Mouse (Mus musculus): Measurements from ENCODE around the gene Sh3gl2. TPM values are rescaled to one million over a fixed set of nuclear protein-coding genes. Genes with fewer than 3 reads are reported as not detected.

The Sh3gl2 gene
- polyA plus RNA-seq, 1 experiment = not detected

DNA sequence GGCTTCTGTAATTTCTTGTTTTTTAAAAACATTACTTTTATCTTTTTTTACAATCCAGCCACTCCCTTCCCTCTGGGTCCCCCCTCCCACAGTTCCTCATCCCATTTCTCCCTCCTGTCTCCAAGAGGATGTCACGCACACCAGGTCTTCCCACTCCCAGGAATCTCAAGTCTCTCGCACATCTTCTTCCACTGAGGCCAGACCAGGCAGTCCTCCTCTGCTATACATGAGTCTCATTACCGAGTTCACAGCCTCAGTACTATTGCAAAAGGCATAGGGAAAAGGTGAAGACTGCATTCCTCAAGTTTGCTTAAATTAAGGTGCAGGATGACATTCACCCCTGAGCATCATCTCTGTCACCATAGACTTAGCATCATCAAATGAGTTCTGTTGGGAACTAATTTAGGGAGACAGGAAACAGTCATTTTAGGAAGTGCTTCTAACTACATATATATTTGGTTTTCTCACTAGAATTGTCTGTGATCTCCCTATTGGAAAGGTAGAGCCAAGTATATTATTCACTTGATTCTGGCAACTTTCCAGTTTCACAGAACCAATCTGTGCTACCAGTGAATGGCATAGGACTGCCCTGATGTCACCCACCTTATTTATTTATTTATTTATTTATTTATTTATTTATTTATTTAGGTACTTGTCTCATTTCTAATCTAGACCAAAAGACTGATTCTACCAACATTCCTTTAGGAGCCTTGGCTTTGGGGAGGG, 1.9 kb downstream of the Sh3gl2 start:
- H3K27me3 ChIP-seq (ENCODE audit: control insufficient read depth, insufficient read depth, insufficient read length) = peaks cover 12% of the 10 kb centered on the region
- no peak overlapping the region for H3ac ChIP-seq (ENCODE audit: control insufficient read depth, insufficient read length, low read depth)
- no peaks in the 10 kb centered on the region for H3K79me2 ChIP-seq (ENCODE audit: control insufficient read depth, insufficient read depth)
- no peak overlapping the region for H3K4me3 ChIP-seq (ENCODE audit: insufficient read depth, poor library complexity, severe bottlenecking)
- H3K36me3 ChIP-seq (ENCODE audit: control insufficient read depth, insufficient read depth) = no peaks in the 10 kb centered on the region
- H3K79me3 ChIP-seq (ENCODE audit: low read depth) = no peaks in the 10 kb centered on the region
- no peak for TF ChIP-seq FOSL1 (IDR thresholded peaks at IDR 0.05; ENCODE audit: insufficient read depth, low read length, poor library complexity, severe bottlenecking)
- no peak for TF ChIP-seq MYOG (IDR thresholded peaks at IDR 0.05; ENCODE audit: control insufficient read depth, extremely low read depth, insufficient read length)
- no peak for TF ChIP-seq USF1 (IDR thresholded peaks at IDR 0.05; ENCODE audit: low read depth)
- TF ChIP-seq CTCF (IDR thresholded peaks at IDR 0.05; ENCODE audit: control insufficient read depth, insufficient read depth, insufficient read length) = no peak
- TF ChIP-seq MYOD1 (IDR thresholded peaks at IDR 0.05; ENCODE audit: control insufficient read depth, insufficient read length, low read depth) = no peak
- no peak for TF ChIP-seq CEBPB (IDR thresholded peaks at IDR 0.05; ENCODE audit: low read depth)
- no peak for TF ChIP-seq MAX (IDR thresholded peaks at IDR 0.05)

DNA sequence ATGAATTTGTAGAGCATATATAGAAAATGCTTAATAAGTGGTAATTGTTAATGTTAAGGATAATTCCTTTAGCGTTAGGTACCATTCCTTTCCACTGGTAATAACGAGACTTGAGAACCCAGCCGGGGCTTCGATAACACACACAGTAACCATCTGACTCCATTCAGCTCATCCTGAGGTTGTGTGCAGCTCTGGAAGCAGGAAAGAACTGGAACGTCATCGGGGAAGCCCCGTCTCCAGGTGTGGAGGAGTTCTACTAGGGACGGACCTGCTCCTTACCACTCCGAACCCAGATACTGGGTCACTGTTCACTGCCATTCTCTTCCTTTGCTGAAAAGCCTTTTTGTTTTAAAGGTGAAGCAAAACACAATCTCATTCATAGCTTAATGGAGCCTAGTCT, 2.6 kb downstream of the Sh3gl2 start:
- Histone ChIP-seq H3K79me2 (ENCODE audit: control insufficient read depth, insufficient read depth) (no peaks in the 10 kb centered on the region), H3K4me3 (ENCODE audit: insufficient read depth, poor library complexity, severe bottlenecking) (no peak overlapping the region), H3K27me3 (ENCODE audit: control insufficient read depth, insufficient read depth, insufficient read length) (peaks cover 12% of the 10 kb centered on the region), H3K79me3 (ENCODE audit: low read depth) (no peaks in the 10 kb centered on the region), H3ac (ENCODE audit: control insufficient read depth, insufficient read length, low read depth) (no peak overlapping the region), H3K36me3 (ENCODE audit: control insufficient read depth, insufficient read depth) (no peaks in the 10 kb centered on the region)
- no peak for TF ChIP-seq MYOG (IDR thresholded peaks at IDR 0.05; ENCODE audit: control insufficient read depth, extremely low read depth, insufficient read length)
- TF ChIP-seq MAX (IDR thresholded peaks at IDR 0.05) = no peak
- TF ChIP-seq CEBPB (IDR thresholded peaks at IDR 0.05; ENCODE audit: low read depth) = no peak
- no peak for TF ChIP-seq USF1 (IDR thresholded peaks at IDR 0.05; ENCODE audit: low read depth)
- TF ChIP-seq MYOD1 (IDR thresholded peaks at IDR 0.05; ENCODE audit: control insufficient read depth, insufficient read length, low read depth) = no peak
- no peak for TF ChIP-seq CTCF (IDR thresholded peaks at IDR 0.05; ENCODE audit: control insufficient read depth, insufficient read depth, insufficient read length)
- no peak for TF ChIP-seq FOSL1 (IDR thresholded peaks at IDR 0.05; ENCODE audit: insufficient read depth, low read length, poor library complexity, severe bottlenecking)

DNA sequence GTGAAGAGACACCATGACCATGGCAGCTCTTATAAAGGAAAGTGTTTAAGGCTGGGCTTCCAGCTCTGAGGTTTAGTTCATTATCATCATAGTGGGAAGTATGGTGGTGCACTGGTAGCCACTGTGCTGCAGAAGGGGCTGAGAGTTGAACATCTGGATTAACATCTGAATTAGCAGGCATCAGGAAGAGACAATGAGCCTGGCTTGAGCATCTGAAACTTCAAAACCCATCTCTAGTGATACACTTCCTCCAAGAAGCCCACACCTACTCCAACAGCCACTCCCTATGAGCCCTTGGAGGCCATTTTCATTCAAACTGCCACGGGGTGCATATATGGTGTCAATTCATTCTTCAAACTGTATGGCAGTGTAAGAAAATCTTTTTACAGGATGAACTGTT, 3.6 kb downstream of the Sh3gl2 start:
- Histone ChIP-seq H3ac (ENCODE audit: control insufficient read depth, insufficient read length, low read depth) (no peak overlapping the region), H3K27me3 (ENCODE audit: control insufficient read depth, insufficient read depth, insufficient read length) (peaks cover 12% of the 10 kb centered on the region), H3K79me2 (ENCODE audit: control insufficient read depth, insufficient read depth) (no peaks in the 10 kb centered on the region), H3K36me3 (ENCODE audit: control insufficient read depth, insufficient read depth) (no peaks in the 10 kb centered on the region), H3K4me3 (ENCODE audit: insufficient read depth, poor library complexity, severe bottlenecking) (no peak overlapping the region), H3K79me3 (ENCODE audit: low read depth) (no peaks in the 10 kb centered on the region)
- TF ChIP-seq CEBPB (IDR thresholded peaks at IDR 0.05; ENCODE audit: low read depth) = no peak
- TF ChIP-seq MYOD1 (IDR thresholded peaks at IDR 0.05; ENCODE audit: control insufficient read depth, insufficient read length, low read depth) = no peak
- TF ChIP-seq FOSL1 (IDR thresholded peaks at IDR 0.05; ENCODE audit: insufficient read depth, low read length, poor library complexity, severe bottlenecking) = no peak
- TF ChIP-seq CTCF (IDR thresholded peaks at IDR 0.05; ENCODE audit: control insufficient read depth, insufficient read depth, insufficient read length) = no peak
- no peak for TF ChIP-seq MAX (IDR thresholded peaks at IDR 0.05)
- TF ChIP-seq MYOG (IDR thresholded peaks at IDR 0.05; ENCODE audit: control insufficient read depth, extremely low read depth, insufficient read length) = no peak
- no peak for TF ChIP-seq USF1 (IDR thresholded peaks at IDR 0.05; ENCODE audit: low read depth)

DNA sequence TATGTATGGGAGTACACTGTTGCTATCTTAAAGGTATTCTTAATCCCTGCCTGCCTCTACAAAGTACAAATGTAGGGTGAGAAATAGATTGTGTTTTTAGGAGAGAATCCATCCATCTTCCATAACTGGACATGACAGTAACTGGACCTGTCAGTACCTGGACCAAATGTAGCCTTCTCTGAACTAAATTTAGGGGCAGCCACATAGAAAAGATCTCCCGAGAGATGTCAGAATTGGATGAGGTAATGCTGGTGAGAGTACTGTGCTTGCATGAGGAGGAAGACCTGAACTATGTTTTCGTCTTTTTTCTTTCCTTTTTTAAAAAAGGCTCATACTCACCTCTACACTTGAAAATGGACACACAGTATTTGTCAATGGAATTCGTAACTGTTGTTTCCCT, 6.0 kb downstream of the Sh3gl2 start:
- H3ac ChIP-seq (ENCODE audit: control insufficient read depth, insufficient read length, low read depth) = no peak overlapping the region
- no peaks in the 10 kb centered on the region for H3K79me3 ChIP-seq (ENCODE audit: low read depth)
- no peak for TF ChIP-seq MYOD1 (IDR thresholded peaks at IDR 0.05; ENCODE audit: control insufficient read depth, insufficient read length, low read depth)
- TF ChIP-seq USF1 (IDR thresholded peaks at IDR 0.05; ENCODE audit: low read depth) = no peak
- no peak for TF ChIP-seq CEBPB (IDR thresholded peaks at IDR 0.05; ENCODE audit: low read depth)
- no peak for TF ChIP-seq FOSL1 (IDR thresholded peaks at IDR 0.05; ENCODE audit: insufficient read depth, low read length, poor library complexity, severe bottlenecking)
- H3K79me2 ChIP-seq (ENCODE audit: control insufficient read depth, insufficient read depth) = no peaks in the 10 kb centered on the region
- H3K4me3 ChIP-seq (ENCODE audit: insufficient read depth, poor library complexity, severe bottlenecking) = no peak overlapping the region
- H3K36me3 ChIP-seq (ENCODE audit: control insufficient read depth, insufficient read depth) = no peaks in the 10 kb centered on the region
- peaks cover 2% of the 10 kb centered on the region for H3K27me3 ChIP-seq (ENCODE audit: control insufficient read depth, insufficient read depth, insufficient read length)

DNA sequence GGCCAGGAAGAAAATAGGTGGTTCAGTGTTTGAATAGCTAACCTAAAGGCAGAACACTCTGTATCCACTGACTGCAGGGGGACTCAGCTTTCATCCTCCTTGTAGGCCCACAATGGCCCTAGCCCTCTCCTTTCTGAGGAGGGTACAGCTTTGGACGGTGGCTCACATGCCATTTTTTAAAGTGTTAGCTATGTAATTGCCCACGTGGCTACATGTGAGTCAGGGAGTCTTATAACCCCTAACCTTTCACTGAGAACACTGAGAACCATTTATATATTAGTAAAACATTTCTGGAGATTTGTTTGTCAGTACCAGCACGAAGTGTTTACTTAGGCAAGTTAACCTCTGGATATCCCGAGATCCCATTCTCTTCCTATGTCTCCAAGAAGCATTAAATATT, 12.1 kb downstream of the Sh3gl2 start:
- no peaks in the 10 kb centered on the region for H3K79me2 ChIP-seq (ENCODE audit: control insufficient read depth, insufficient read depth)
- no peak overlapping the region for H3ac ChIP-seq (ENCODE audit: control insufficient read depth, insufficient read length, low read depth)
- TF ChIP-seq CEBPB (IDR thresholded peaks at IDR 0.05; ENCODE audit: low read depth) (no peak), USF1 (IDR thresholded peaks at IDR 0.05; ENCODE audit: low read depth) (no peak), MYOG (IDR thresholded peaks at IDR 0.05; ENCODE audit: control insufficient read depth, extremely low read depth, insufficient read length) (no peak), FOSL1 (IDR thresholded peaks at IDR 0.05; ENCODE audit: insufficient read depth, low read length, poor library complexity, severe bottlenecking) (no peak), MAX (IDR thresholded peaks at IDR 0.05) (no peak), CTCF (IDR thresholded peaks at IDR 0.05; ENCODE audit: control insufficient read depth, insufficient read depth, insufficient read length) (no peak), MYOD1 (IDR thresholded peaks at IDR 0.05; ENCODE audit: control insufficient read depth, insufficient read length, low read depth) (no peak)
- no peaks in the 10 kb centered on the region for H3K27me3 ChIP-seq (ENCODE audit: control insufficient read depth, insufficient read depth, insufficient read length)
- H3K36me3 ChIP-seq (ENCODE audit: control insufficient read depth, insufficient read depth) = no peaks in the 10 kb centered on the region
- H3K4me3 ChIP-seq (ENCODE audit: insufficient read depth, poor library complexity, severe bottlenecking) = no peak overlapping the region
- H3K79me3 ChIP-seq (ENCODE audit: low read depth) = no peaks in the 10 kb centered on the region

All from C2C12 (cell line).